Mouse (Mus musculus): ENCODE measurements around the gene Ankrd44. TPM values are rescaled to one million over a fixed set of nuclear protein-coding genes. Genes with fewer than 3 reads are reported as not detected.

Ankrd44 gene
- polyA plus RNA-seq, 1 experiment = 4.6 TPM

DNA sequence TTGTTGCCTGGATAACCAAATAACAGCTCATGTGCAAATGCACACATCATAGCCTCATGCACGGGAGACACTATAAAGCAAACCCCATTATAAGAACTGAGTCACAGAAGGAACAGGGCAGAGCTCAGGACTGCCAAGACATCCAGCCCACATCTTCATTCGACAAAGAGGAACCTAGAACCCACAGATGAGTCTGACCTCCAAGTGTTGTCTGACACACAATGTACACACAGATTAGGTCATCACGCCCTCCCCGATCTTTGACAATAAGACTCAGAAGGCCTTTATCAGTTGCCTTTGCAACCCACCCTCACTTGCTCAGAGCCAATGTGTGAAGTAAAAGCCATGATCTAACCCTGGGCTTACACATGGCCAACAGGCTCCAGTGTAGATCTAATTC lies 6.1 kb downstream of the Ankrd44 start:
- TF ChIP-seq USF1 (IDR thresholded peaks at IDR 0.05; ENCODE audit: low read depth) (no peak), E2F4 (IDR thresholded peaks at IDR 0.05; ENCODE audit: insufficient read depth) (no peak), TCF3 (IDR thresholded peaks at IDR 0.05; ENCODE audit: insufficient read length, low read depth) (no peak), SRF (IDR thresholded peaks at IDR 0.05; ENCODE audit: control insufficient read depth, insufficient read length, low read depth) (no peak)
- H3K4me2 ChIP-seq (ENCODE audit: low read depth) = no peak overlapping the region
- H3K27me3 ChIP-seq (ENCODE audit: control insufficient read depth, insufficient read depth, insufficient read length) = no peaks in the 10 kb centered on the region

DNA sequence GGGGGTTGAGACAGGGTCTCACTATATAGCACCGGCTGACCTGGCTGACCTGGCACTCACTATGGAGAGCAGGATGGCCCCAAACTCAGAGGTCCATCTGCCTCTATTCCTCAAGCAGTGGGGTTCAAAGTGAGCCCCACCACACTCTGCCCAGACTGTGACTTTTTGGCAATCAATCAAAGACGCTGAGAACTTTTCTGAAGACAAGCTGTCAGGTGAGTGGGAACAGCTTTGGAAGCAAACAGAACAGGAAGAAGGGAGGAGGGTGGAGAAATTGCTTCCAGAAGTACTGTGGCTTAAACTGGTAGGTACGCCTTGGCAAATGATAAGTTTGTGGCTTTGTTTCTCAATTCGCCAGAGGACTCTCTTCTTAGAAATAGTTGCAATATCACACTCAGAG lies 9.7 kb downstream of the Ankrd44 start:
- TF ChIP-seq REST (IDR thresholded peaks at IDR 0.05; ENCODE audit: insufficient read depth, insufficient read length) (no peak), USF1 (IDR thresholded peaks at IDR 0.05; ENCODE audit: low read depth) (no peak), POLR2AphosphoS2 (IDR thresholded peaks at IDR 0.05; ENCODE audit: insufficient read length, low read depth) (no peak), MYOD1 (IDR thresholded peaks at IDR 0.05; ENCODE audit: control insufficient read depth in 1 of 3, insufficient read length in 2 of 3, low read depth in 2 of 3) (no peak), TCF12 (IDR thresholded peaks at IDR 0.05; ENCODE audit: insufficient read depth, poor library complexity, severe bottlenecking) (no peak), CEBPB (IDR thresholded peaks at IDR 0.05; ENCODE audit: insufficient read depth, poor library complexity, severe bottlenecking) (no peak), POLR2A (IDR thresholded peaks at IDR 0.05; ENCODE audit: insufficient read length, low read depth) (no peak), MYOG (IDR thresholded peaks at IDR 0.05; ENCODE audit: control insufficient read depth in 1 of 3, insufficient read depth in 1 of 3, insufficient read length in 2 of 3, low read depth in 2 of 3) (no peak), TCF3 (IDR thresholded peaks at IDR 0.05; ENCODE audit: insufficient read length, low read depth) (no peak), SRF (IDR thresholded peaks at IDR 0.05; ENCODE audit: control insufficient read depth, insufficient read length, low read depth) (no peak), E2F4 (IDR thresholded peaks at IDR 0.05; ENCODE audit: insufficient read depth) (no peak), MAX (IDR thresholded peaks at IDR 0.05; ENCODE audit: low read depth) (no peak)
- no peaks in the 10 kb centered on the region for H3K27me3 ChIP-seq (ENCODE audit: control insufficient read depth, insufficient read depth, insufficient read length)
- no peak overlapping the region for H3K4me3 ChIP-seq
- peaks cover 12% of the 10 kb centered on the region for H3K79me2 ChIP-seq (ENCODE audit: control insufficient read depth, insufficient read depth)
- H3ac ChIP-seq (ENCODE audit: control insufficient read depth, insufficient read length) = no peak overlapping the region
- H3K36me3 ChIP-seq (ENCODE audit: control insufficient read depth, insufficient read depth) = no peaks in the 10 kb centered on the region
- H3K4me2 ChIP-seq (ENCODE audit: low read depth) = no peak overlapping the region

More for the DNA sequence above, 6.1 kb downstream of the Ankrd44 start:
- no peak overlapping the region for H3K4me3 ChIP-seq
- peaks cover 16% of the 10 kb centered on the region for H3K79me2 ChIP-seq (ENCODE audit: control insufficient read depth, insufficient read depth)
- no peak overlapping the region for H3ac ChIP-seq (ENCODE audit: control insufficient read depth, insufficient read length)
- no peaks in the 10 kb centered on the region for H3K36me3 ChIP-seq (ENCODE audit: control insufficient read depth, insufficient read depth)

DNA sequence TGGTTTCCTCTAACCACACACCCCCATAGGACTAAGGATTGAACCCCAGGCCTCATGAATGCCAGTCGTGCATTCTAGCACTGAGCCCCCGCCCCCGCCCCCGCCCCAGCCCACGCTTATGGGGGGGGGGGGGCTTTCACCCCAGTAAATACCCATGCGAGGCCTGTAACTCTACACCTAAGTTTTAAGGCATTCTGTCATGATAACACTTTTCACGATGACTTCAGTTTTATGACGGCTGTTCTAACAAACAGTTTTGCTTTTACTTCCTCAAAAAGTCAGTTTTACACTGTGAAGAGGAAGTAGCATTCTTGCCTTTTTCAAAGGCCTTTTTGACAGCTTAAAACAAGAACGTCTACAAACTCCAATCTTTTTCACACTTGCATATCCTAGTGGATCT lies 11.8 kb downstream of the Ankrd44 start:
- Histone ChIP-seq H3K4me2 (ENCODE audit: low read depth) (no peak overlapping the region), H3K4me3 (no peak overlapping the region), H3K27me3 (ENCODE audit: control insufficient read depth, insufficient read depth, insufficient read length) (no peaks in the 10 kb centered on the region), H3K36me3 (ENCODE audit: control insufficient read depth, insufficient read depth) (no peaks in the 10 kb centered on the region), H3K79me2 (ENCODE audit: control insufficient read depth, insufficient read depth) (peaks cover 14% of the 10 kb centered on the region), H3ac (ENCODE audit: control insufficient read depth, insufficient read length) (no peak overlapping the region)
- TF ChIP-seq REST (IDR thresholded peaks at IDR 0.05; ENCODE audit: insufficient read depth, insufficient read length) = no peak
- no peak for TF ChIP-seq MYOG (IDR thresholded peaks at IDR 0.05; ENCODE audit: control insufficient read depth in 1 of 3, insufficient read depth in 1 of 3, insufficient read length in 2 of 3, low read depth in 2 of 3)
- no peak for TF ChIP-seq TCF3 (IDR thresholded peaks at IDR 0.05; ENCODE audit: insufficient read length, low read depth)
- no peak for TF ChIP-seq SRF (IDR thresholded peaks at IDR 0.05; ENCODE audit: control insufficient read depth, insufficient read length, low read depth)
- TF ChIP-seq MYOD1 (IDR thresholded peaks at IDR 0.05; ENCODE audit: control insufficient read depth in 1 of 3, insufficient read length in 2 of 3, low read depth in 2 of 3) = no peak
- TF ChIP-seq TCF12 (IDR thresholded peaks at IDR 0.05; ENCODE audit: insufficient read depth, poor library complexity, severe bottlenecking) = no peak
- TF ChIP-seq POLR2AphosphoS2 (IDR thresholded peaks at IDR 0.05; ENCODE audit: insufficient read length, low read depth) = no peak
- no peak for TF ChIP-seq POLR2A (IDR thresholded peaks at IDR 0.05; ENCODE audit: insufficient read length, low read depth)
- TF ChIP-seq CEBPB (IDR thresholded peaks at IDR 0.05; ENCODE audit: insufficient read depth, poor library complexity, severe bottlenecking) = no peak
- no peak for TF ChIP-seq E2F4 (IDR thresholded peaks at IDR 0.05; ENCODE audit: insufficient read depth)
- TF ChIP-seq MAX (IDR thresholded peaks at IDR 0.05; ENCODE audit: low read depth) = no peak
- TF ChIP-seq USF1 (IDR thresholded peaks at IDR 0.05; ENCODE audit: low read depth) = no peak

DNA sequence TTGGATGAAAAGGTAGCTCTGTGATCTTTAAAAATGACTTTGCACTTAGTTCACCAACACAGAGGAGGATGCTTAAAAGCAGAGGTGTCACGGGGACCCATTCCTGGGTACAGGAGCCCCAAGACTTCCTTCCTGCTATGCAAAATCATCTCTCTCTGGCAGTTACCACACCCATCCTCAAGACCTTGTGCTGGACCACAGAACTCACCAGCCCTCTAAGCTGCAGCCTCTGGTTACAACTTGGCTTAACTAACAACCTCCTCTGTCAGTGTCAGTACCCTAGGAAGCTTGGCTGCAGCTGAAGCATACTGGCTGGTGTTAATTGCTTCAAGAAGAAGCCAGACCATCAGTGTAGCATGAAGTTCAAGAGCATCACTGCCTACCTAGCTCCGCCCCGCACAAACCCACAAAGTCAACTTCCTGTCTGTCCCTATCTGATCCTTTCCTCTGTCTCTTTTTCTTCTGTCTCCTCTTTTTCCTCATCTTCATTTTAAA lies 12.8 kb downstream of the Ankrd44 start:
- Histone ChIP-seq H3K4me3 (no peak overlapping the region), H3K27me3 (ENCODE audit: control insufficient read depth, insufficient read depth, insufficient read length) (no peaks in the 10 kb centered on the region), H3K79me2 (ENCODE audit: control insufficient read depth, insufficient read depth) (peaks cover 14% of the 10 kb centered on the region), H3K4me2 (ENCODE audit: low read depth) (no peak overlapping the region), H3ac (ENCODE audit: control insufficient read depth, insufficient read length) (no peak overlapping the region), H3K36me3 (ENCODE audit: control insufficient read depth, insufficient read depth) (no peaks in the 10 kb centered on the region)
- TF ChIP-seq REST (IDR thresholded peaks at IDR 0.05; ENCODE audit: insufficient read depth, insufficient read length) = no peak
- no peak for TF ChIP-seq POLR2AphosphoS2 (IDR thresholded peaks at IDR 0.05; ENCODE audit: insufficient read length, low read depth)
- TF ChIP-seq MYOD1 (IDR thresholded peaks at IDR 0.05; ENCODE audit: control insufficient read depth in 1 of 3, insufficient read length in 2 of 3, low read depth in 2 of 3) = no peak
- no peak for TF ChIP-seq MYOG (IDR thresholded peaks at IDR 0.05; ENCODE audit: control insufficient read depth in 1 of 3, insufficient read depth in 1 of 3, insufficient read length in 2 of 3, low read depth in 2 of 3)
- no peak for TF ChIP-seq TCF3 (IDR thresholded peaks at IDR 0.05; ENCODE audit: insufficient read length, low read depth)
- no peak for TF ChIP-seq TCF12 (IDR thresholded peaks at IDR 0.05; ENCODE audit: insufficient read depth, poor library complexity, severe bottlenecking)
- no peak for TF ChIP-seq SRF (IDR thresholded peaks at IDR 0.05; ENCODE audit: control insufficient read depth, insufficient read length, low read depth)
- no peak for TF ChIP-seq MAX (IDR thresholded peaks at IDR 0.05; ENCODE audit: low read depth)

DNA sequence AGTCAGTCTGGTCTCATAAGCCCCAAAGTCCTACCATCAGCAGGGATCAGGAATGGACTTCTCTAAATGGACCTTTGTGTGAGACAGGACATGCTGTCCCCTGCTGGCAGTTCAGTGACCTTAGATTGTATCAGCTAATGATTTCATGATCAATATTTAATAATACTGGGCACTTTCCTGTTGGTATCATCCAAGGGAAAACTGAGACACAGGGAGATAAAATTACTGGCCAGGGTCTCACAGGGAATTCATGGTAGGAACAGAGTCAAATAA lies 13.2 kb downstream of the Ankrd44 start:
- Histone ChIP-seq H3K79me2 (ENCODE audit: control insufficient read depth, insufficient read depth) (peaks cover 14% of the 10 kb centered on the region), H3K4me3 (no peak overlapping the region), H3K4me2 (ENCODE audit: low read depth) (no peak overlapping the region), H3ac (ENCODE audit: control insufficient read depth, insufficient read length) (no peak overlapping the region), H3K36me3 (ENCODE audit: control insufficient read depth, insufficient read depth) (no peaks in the 10 kb centered on the region), H3K27me3 (ENCODE audit: control insufficient read depth, insufficient read depth, insufficient read length) (no peaks in the 10 kb centered on the region)
- TF ChIP-seq E2F4 (IDR thresholded peaks at IDR 0.05; ENCODE audit: insufficient read depth) (no peak), USF1 (IDR thresholded peaks at IDR 0.05; ENCODE audit: low read depth) (no peak), MYOD1 (IDR thresholded peaks at IDR 0.05; ENCODE audit: control insufficient read depth in 1 of 3, insufficient read length in 2 of 3, low read depth in 2 of 3) (no peak), MAX (IDR thresholded peaks at IDR 0.05; ENCODE audit: low read depth) (no peak), TCF3 (IDR thresholded peaks at IDR 0.05; ENCODE audit: insufficient read length, low read depth) (no peak), CEBPB (IDR thresholded peaks at IDR 0.05; ENCODE audit: insufficient read depth, poor library complexity, severe bottlenecking) (no peak), SRF (IDR thresholded peaks at IDR 0.05; ENCODE audit: control insufficient read depth, insufficient read length, low read depth) (no peak)

All from myocyte (in vitro differentiated cells).